Mouse (Mus musculus) macrophage (primary cell): ENCODE measurements at regions not wholly inside any gene's neighbourhood (a gene's known extent, or its start where the extent isn't known, plus 50 kb on each side); places are given as distances from the start of the nearest gene placed in this dataset.
A peak's percentile ranks its signal among the peaks of the same experiment; 100 is the strongest.

Experiments used
- H3K27ac ChIP-seq: fragments of 350-480 bp; formaldehyde crosslinking; 2 replicates; pipeline ENCODE4 v1.9.0; 2021
- H3K36me3 ChIP-seq: fragments of 350-480 bp; formaldehyde crosslinking; 2 replicates; pipeline ENCODE4 v1.9.0; 2021; ENCODE audit errors: inconsistent target
- H3K4me3 ChIP-seq: fragments of 350-480 bp; formaldehyde crosslinking; 2 replicates; pipeline ENCODE4 v1.9.0; 2021; ENCODE audit errors: inconsistent target
- H3K79me2 ChIP-seq: fragments of 350-480 bp; formaldehyde crosslinking; 2 replicates; pipeline ENCODE4 v1.9.0; 2021; ENCODE audit errors: inconsistent target
- WGBS: methylation state at CpG from one replicate; pipeline ENCODE4 v1.1.7; 2026; ENCODE audit warnings: inconsistent platforms; ENCODE audit not compliant: missing documents; 5-methylcytosine and 5-hydroxymethylcytosine counted together

DNA sequence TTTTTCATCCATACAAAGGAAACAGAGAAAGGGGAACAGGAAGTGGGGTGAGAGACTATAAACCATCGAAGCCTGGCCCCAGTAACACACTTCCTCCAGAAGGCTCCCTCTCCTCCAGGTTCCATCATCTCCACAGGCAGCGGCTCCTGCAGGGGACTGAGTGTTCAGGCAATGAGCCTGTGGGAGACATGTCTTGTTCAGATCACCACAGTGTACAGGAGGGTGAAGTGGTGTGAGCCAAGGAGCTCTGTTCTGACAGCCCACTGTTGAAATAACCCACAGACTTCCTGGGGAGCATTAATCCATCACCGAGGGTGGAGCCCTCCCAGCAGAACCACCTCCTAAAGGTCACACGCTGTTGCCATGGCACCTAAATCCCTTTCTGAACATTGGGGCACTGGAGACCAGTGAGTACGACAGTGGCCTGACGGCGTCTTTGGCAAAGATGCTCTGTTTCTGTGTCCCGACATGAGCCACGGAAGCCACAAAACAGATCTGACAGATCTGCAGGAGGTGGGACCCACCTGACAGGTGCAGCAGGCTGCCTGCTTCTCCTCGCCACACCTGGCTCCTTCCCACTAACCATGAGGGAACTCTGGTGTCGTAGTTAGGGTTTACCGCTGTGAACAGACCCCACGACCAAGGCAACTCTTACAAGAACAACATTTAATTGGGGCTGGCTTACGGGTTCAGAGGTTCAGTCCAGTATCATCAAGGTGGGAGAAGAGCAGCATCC is 60.9 kb downstream of the Psmg1 start:
- no peaks in the 10 kb centered on the region for H3K36me3 ChIP-seq
- H3K27ac ChIP-seq: peak overlapping the region; percentile 91
- no peaks in the 10 kb centered on the region for H3K79me2 ChIP-seq
- 52% methylated on average over 14 of the region's 14 CpGs for WGBS
- no peak overlapping the region for H3K4me3 ChIP-seq

DNA sequence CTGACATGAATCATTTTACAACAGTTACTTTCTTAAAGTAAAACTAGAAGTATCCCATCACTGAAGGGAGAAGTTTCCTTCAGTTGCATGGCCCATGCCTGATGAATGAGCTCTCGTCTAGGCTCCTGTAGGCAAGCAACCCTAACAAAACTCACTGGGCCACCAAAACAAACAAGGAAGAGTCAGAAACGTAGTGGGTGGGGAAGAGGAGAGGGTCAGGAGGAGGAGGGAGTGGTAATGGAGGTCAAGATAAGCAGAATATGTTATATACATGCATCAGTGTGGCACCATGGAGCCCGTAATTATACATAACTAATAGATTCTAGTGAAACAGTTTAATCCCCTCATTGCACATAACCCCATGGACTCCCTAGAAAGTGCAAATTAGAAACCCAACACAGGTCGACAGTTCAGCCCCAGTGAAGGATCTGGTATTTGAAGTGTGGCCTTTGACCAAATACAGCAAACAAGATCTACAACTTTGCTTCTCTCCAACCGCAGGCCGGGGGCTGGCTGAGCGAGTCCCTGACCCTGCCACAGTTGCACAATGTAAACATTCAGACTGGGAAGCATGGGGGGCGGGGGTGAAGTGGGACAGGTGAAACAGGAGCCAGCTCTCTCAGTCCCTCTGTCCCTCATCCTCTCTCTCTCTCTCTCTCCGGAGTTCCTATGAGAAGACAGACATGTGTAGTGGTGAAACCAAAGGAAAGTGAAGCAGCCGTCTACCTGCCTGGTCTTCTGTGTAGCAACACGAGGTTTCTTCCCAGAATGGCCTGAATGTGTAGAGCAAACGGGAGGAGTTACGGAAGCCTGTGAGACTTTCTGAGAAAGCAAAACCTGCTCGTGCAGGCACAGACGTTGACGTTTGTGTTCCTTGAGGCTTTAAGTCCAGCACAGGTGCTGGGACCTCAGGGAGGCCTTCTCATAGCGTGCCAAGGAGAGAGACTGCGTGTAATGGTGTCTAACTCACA is 62.2 kb downstream of the Psmg1 start:
- Histone ChIP-seq H3K36me3 (no peaks in the 10 kb centered on the region), H3K4me3 (no peak overlapping the region), H3K79me2 (no peaks in the 10 kb centered on the region), H3K27ac (peak overlapping the region; percentile 91)
- 91% methylated on average over 18 of the region's 18 CpGs for WGBS

DNA sequence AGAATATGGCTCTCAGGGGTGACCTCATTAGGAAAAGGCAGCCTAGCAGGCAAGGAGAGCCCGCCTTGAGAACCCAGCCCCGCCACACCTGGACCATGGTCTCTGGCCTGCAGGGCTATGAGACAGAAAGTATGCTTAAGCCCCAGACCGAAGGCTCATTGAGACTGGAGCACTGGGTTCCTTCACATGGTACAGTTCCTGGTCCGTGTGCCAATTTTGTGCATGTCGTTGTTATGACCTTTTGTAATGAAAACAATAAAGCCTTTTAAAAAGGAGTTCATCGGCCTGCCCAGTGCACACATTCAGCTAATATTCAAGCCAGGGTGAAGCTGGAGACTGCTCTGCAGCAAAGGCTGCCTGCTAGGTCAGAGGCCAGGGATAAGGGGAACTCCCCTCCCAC is 64.2 kb downstream of the Psmg1 start:
- 95% methylated on average over 6 of the region's 6 CpGs for WGBS
- H3K27ac ChIP-seq: no peak overlapping the region
- no peaks in the 10 kb centered on the region for H3K36me3 ChIP-seq
- H3K4me3 ChIP-seq: no peak overlapping the region
- no peaks in the 10 kb centered on the region for H3K79me2 ChIP-seq

DNA sequence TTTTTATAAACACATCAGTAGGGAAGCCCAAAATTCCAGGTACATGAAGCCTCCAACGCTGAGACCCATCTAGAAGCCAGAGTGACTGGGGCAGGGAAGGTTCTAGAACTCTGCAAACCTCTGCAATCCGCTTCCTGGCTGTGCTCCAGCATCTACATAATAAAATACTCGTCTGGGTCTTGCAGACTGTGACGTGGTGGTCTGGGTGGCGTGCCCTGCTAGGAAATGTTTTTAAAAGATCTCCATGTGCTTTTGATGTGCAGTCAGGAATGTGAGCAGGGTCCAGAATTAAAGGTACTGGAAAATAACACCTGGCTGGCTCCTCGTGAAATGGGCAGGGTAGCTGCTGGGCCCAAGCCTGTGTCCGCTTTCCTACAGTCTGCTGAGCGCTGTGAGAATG is 66.0 kb downstream of the Psmg1 start:
- 88% methylated on average over 8 of the region's 8 CpGs for WGBS
- H3K4me3 ChIP-seq: no peak overlapping the region

DNA sequence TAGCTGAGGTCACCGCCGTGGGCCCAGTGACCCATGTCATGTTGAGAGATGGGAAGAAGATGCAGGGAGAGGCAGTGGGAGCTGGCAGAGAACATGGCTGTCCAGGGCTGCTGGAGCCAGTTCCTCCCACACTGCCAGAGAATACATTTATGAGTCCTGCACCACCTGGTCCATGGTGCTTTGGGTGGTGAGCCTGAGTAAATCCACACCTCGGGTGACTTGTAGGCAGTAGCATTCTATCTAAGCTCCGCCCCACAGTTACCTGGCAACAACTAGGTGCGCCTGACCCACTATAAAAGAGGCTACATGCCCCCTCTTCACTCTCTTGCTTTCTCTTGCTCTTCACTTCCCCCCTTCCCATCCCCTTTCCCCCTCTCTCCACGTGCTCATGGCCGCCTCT is 66.8 kb downstream of the Psmg1 start:
- no peak overlapping the region for H3K4me3 ChIP-seq
- H3K79me2 ChIP-seq: no peaks in the 10 kb centered on the region
- no peak overlapping the region for H3K27ac ChIP-seq
- H3K36me3 ChIP-seq: no peaks in the 10 kb centered on the region
- WGBS: 87% methylated on average over 7 of the region's 7 CpGs

More for the DNA sequence above, 66.0 kb downstream of the Psmg1 start:
- Histone ChIP-seq H3K79me2 (no peaks in the 10 kb centered on the region), H3K36me3 (no peaks in the 10 kb centered on the region), H3K27ac (no peak overlapping the region)

DNA sequence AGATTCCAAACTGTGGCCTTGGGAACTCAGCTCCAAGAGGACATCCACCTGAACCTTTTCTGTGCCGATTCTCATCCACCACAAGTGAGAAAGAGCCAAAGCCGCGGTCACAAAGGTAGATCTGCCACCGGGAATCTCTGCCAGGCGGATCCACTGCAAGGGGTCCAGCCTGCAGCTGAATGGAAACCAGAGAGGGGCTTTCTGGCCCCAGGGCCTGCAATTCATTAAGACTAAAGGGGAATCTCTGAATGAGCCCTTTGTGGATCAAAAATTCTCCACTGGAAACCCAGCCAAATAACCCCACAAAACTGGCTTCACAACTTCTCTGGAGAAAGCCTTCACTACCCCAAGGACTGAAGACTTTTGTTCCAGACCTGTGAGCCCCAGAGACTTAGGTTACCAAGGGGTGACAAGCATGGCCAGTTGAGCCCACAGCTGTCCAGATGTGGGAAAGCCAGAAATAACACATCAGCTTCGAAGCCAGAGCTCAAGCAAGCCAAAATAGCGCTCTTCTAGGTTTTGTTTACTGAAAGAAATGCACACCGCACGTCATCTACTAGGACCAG is 68.3 kb downstream of the Psmg1 start:
- Histone ChIP-seq H3K27ac (no peak overlapping the region), H3K36me3 (no peaks in the 10 kb centered on the region), H3K4me3 (no peak overlapping the region), H3K79me2 (no peaks in the 10 kb centered on the region)
- 95% methylated on average over 9 of the region's 9 CpGs for WGBS

DNA sequence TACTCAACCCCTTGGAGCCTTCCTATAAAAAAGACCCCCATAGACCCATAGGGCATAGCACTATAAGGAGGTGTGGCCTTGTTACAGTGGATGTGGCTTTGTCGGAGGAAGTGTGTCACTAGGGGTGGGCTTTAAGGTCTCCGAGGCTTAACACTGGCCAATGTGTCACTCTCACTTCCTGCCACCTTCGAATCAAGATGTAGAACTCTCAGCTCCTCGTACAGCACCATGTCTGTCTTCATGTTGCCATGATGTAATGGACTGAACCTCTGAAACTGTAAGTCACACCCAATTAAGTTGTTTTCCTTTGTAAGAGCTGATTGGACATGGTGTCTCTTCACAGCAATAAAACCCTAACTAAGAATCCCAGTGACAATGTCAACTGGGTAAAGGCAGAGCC is 69.6 kb downstream of the Psmg1 start:
- no peak overlapping the region for H3K27ac ChIP-seq
- 69% methylated on average over 4 of the region's 4 CpGs for WGBS
- H3K79me2 ChIP-seq: no peaks in the 10 kb centered on the region
- H3K36me3 ChIP-seq: no peaks in the 10 kb centered on the region
- no peak overlapping the region for H3K4me3 ChIP-seq

DNA sequence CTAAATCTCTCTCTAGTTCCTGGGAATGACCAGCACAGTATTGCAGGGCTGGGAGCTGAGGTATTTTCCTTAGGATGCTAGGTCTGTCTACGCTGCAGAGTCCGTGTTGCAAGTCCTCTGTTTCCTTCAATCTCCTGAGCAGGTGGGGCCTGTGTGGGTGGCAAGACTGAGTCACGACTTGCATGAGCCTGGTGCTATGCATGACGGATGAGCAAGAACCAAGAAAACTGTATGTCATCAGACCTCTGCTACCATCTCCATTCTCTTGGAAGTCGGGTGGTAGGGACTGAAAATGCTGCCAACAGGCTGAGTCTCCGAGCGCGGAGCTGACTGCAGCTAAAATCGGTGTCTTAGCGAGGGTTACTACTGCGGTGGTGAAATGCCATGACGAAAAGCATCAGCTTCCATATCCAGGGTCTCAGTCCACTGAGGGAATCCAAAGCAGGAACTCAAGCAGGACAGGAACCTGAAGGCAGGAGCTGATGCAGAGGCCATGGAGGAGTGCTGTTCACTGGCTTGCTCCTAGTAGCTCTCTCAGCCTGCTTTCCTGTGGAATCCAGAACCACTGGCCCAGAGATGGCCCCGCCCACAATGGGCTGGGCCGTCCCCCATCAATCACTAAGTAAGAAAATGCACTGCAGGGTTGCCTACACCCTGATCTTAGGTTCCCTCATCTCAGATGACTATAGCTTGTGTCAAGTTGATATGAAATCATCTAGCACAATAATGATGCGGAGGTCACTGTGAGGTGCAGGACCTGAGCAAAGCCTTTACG is 71.9 kb downstream of the Psmg1 start:
- Histone ChIP-seq H3K4me3 (no peak overlapping the region), H3K36me3 (no peaks in the 10 kb centered on the region), H3K79me2 (no peaks in the 10 kb centered on the region), H3K27ac (no peak overlapping the region)
- 95% methylated on average over 16 of the region's 16 CpGs for WGBS

DNA sequence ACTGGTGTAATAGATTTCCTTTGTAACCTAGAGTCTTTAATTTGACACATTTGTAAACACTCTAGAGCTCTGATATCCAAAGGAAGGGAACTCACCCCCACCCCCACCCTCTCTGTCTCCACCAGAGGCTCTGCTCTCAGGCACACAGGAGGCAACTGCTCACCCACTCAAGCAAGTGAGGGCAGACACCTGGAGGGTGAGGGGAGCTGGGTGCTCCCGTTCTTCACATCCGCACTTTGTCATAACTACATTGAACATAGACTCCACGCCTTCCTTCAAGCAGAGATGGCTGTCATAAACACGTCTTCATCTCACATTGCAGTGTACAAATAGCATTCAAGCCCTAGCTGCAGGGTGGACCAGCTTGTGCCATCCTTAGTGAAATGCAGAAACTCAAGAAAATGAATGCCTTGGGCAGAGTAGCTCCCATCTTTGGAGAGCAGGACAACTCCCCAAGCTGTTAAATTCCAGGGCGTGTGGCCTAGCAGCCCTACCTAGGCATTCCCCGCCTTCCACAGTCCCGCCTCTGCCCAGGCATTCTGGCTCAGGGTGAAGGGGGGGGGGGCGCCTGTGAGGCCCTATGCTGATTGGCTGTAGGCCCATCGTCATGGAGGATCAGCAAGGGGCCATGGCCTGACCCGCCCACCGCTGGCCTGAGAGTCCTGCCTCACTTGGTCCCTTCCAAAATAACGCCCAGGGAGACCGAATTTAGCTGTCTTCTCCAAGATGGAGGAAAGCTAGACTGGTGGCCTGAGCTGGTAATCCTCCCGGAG is 72.9 kb downstream of the Psmg1 start:
- H3K36me3 ChIP-seq: no peaks in the 10 kb centered on the region
- no peak overlapping the region for H3K27ac ChIP-seq
- H3K79me2 ChIP-seq: no peaks in the 10 kb centered on the region
- WGBS: 96% methylated on average over 14 of the region's 14 CpGs
- no peak overlapping the region for H3K4me3 ChIP-seq

DNA sequence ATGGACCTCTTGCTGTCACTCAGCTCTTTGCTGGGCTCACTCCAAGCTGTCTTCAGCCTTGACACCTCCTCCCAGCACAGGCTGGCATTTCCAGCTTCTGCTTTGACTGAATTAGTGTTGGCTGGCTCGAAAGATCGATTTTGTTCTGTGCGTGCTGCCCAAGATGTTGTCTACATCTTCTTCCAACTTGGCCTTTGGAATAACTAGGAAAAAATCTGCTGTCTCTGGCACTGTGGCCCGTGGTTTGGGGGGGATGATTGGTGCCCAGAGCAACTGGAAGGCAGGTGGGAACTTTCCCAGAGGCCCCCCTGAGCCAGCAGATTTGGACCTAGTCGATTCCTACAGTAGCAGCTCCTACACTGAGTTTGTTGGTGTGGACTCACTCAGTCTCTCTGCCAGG is 76.9 kb downstream of the Psmg1 start:
- no peak overlapping the region for H3K27ac ChIP-seq
- no peaks in the 10 kb centered on the region for H3K36me3 ChIP-seq
- no peaks in the 10 kb centered on the region for H3K79me2 ChIP-seq
- WGBS: 76% methylated on average over 5 of the region's 5 CpGs
- no peak overlapping the region for H3K4me3 ChIP-seq

DNA sequence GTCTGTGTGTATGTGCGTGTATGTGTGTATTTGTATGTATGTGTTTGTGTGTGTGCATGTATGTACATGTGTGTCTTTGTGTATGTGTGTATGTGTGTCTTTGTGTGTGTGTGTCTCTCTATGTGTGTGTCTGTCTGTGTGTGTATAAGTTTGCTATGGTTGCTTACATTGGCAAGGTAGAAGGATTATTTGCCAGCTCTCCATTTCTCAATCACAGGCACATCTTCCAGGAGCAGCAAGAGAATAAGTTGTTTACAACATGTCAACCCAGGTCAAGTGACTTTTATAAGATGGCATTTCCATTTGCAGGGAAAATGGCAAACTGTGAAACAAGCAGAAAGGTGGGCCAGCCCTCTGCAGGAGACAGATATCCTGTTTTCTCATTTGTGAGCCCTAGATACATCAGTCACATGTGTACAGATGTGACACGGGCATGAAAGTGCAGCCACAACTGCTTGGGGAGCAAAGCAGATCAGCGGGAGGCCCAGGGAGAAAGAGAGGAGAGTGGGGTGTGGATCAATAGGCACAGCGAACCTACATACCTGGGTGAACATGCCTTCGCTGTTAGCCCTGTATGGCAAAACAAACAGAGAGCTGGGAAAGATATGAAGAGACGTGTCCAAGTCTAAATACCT is 86.1 kb downstream of the Psmg1 start:
- Histone ChIP-seq H3K36me3 (no peaks in the 10 kb centered on the region), H3K4me3 (no peak overlapping the region), H3K27ac (no peak overlapping the region), H3K79me2 (no peaks in the 10 kb centered on the region)
- WGBS: 98% methylated on average over 6 of the region's 6 CpGs

DNA sequence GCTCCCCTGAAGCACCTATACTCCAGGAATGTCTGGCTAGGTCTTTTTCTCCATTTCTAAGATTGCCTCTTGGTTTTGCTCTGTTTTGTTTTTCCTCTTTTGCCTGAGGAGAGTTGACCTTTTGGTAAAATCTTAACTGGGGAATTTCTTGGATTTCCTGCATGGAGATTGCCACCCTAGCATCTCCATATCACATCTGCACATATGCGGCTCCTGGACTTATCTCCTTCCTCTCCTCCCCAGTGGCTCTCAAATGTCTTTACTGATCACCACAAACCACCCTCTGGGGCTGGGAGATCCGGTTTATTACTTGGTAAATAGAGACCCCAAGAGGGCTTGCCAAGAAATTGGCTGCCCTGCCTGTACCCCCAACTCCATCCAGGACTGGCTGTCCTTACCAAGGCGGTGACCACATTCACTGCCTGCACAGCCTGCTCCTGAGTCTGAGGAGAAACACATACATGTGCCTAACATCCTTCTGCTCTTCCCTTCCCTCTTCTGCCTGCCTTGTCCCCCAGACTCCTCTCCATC is 87.3 kb downstream of the Psmg1 start:
- H3K36me3 ChIP-seq: no peaks in the 10 kb centered on the region
- 68% methylated on average over 3 of the region's 3 CpGs for WGBS
- no peak overlapping the region for H3K4me3 ChIP-seq
- no peaks in the 10 kb centered on the region for H3K79me2 ChIP-seq
- no peak overlapping the region for H3K27ac ChIP-seq

DNA sequence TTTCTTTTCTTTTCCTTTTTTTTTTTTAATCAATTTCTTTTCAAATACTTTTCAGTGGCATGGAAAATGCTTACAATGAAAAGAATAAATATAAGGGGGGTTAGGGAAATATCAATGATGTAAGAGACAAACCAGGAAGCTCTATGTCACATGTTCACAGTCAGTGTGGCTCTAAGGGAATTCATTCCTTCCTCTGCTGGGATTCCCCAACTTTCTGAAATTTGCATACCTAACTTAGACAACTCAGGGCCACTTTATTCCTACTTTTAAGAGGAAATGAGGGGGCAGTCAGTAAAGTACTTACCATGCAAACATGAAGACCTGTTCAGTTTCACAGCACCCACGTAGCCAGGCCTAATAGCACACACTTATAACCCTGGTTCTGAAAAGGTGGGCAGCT is 88.6 kb downstream of the Psmg1 start:
- WGBS: 93% methylated on average over 1 of the region's 1 CpGs
- no peaks in the 10 kb centered on the region for H3K36me3 ChIP-seq
- no peaks in the 10 kb centered on the region for H3K79me2 ChIP-seq
- H3K27ac ChIP-seq: no peak overlapping the region
- H3K4me3 ChIP-seq: no peak overlapping the region
